Mouse (Mus musculus) naive thymus-derived CD4-positive, alpha-beta T cell, adult 2 months (primary cell): ENCODE measurements around the gene Gm45208.

Experiments
- DNase-seq: peaks from one replicate; pipeline ENCODE4 v3.0.0-alpha.2; 2011; ENCODE audit warnings: low read depth

Gm45208 gene

GRCm38 (mm10) chrX:7772766-7773165 is 50.7 kb downstream of the Gm45208 start:
- DNase-seq, result peak; percentile 22

GRCm38 (mm10) chrX:7775501-7776205 is 53.6 kb downstream of the Gm45208 start:
- no peak for DNase-seq

- peak; percentile 66 for DNase-seq
These were observed 54.5 kb downstream of the Gm45208 start for GRCm38 (mm10) chrX:7776329-7777082.

GRCm38 (mm10) chrX:7778450-7779244 is 56.6 kb downstream of the Gm45208 start:
- DNase-seq, result no peak

- no peak for DNase-seq
These were observed 57.2 kb downstream of the Gm45208 start for GRCm38 (mm10) chrX:7779294-7779693.
